26 mouse cellular contexts compared by ENCODE assay signal in genomic region chr3:109962631-109963030, GRCm38 (mm10).
DNase-seq lines count a peak whose midpoint lies in the region; ATAC-seq and TF ChIP-seq lines count a peak whose summit lies in the region.
"Had no signal": no experiment of that assay in that cellular context is flagged by ENCODE, and none has a peak within 500 bp of the region (broad histone marks: within the 10 kb centered on the region; RNA-seq: fewer than 3 reads in every experiment).

No protein-coding gene starts in this region.

- H3K9me3 ChIP-seq in kidney, embryonic 14.5 days (ENCODE audit: control insufficient read depth, low read length), result no peaks in the 10 kb centered on the region
- H3K9me3 ChIP-seq in midbrain, embryonic 11.5 days (ENCODE audit: control insufficient read depth, low read length), result no peaks in the 10 kb centered on the region
- no peaks in the 10 kb centered on the region for H3K9me3 ChIP-seq in midbrain, postnatal 0 days (ENCODE audit: low read length)
- H3K9me3 ChIP-seq in intestine, postnatal 0 days (ENCODE audit: control insufficient read depth), result no peaks in the 10 kb centered on the region
- no peaks in the 10 kb centered on the region for H3K9me3 ChIP-seq in embryonic facial prominence, embryonic 10.5 days
- H3K9me3 ChIP-seq: embryonic facial prominence, embryonic 12.5 days; forebrain, embryonic 13.5 days; forebrain, embryonic 15.5 days had no signal

- no peak overlapping the region for H3K9ac ChIP-seq in kidney, embryonic 14.5 days (ENCODE audit: low read depth, low read length)
- H3K9ac ChIP-seq in midbrain, embryonic 11.5 days (ENCODE audit: low read length), result no peak overlapping the region
- H3K9ac ChIP-seq in midbrain, postnatal 0 days (replicated peaks; ENCODE audit: low read length, poor library complexity, severe bottlenecking), result no peak overlapping the region
- no peak overlapping the region for H3K9ac ChIP-seq in intestine, postnatal 0 days (ENCODE audit: low read depth, low read length)
- H3K9ac ChIP-seq: embryonic facial prominence, embryonic 12.5 days; forebrain, embryonic 13.5 days; forebrain, embryonic 15.5 days had no signal

- no peaks in the 10 kb centered on the region for H3K27me3 ChIP-seq in kidney, adult 2 months (replicated peaks; ENCODE audit: control insufficient read depth, insufficient read depth, low read length)
- H3K27me3 ChIP-seq in kidney, embryonic 14.5 days (ENCODE audit: control insufficient read depth, insufficient read depth, low read length), result no peaks in the 10 kb centered on the region
- H3K27me3 ChIP-seq in midbrain, embryonic 11.5 days (ENCODE audit: control insufficient read depth, insufficient read depth, low read length), result no peaks in the 10 kb centered on the region
- H3K27me3 ChIP-seq in midbrain, postnatal 0 days (ENCODE audit: insufficient read depth, low read length), result no peaks in the 10 kb centered on the region
- no peaks in the 10 kb centered on the region for H3K27me3 ChIP-seq in intestine, postnatal 0 days (replicated peaks; ENCODE audit: control insufficient read depth, insufficient read depth, low read length)
- no peaks in the 10 kb centered on the region for H3K27me3 ChIP-seq in embryonic facial prominence, embryonic 10.5 days (replicated peaks; ENCODE audit: low read depth, poor library complexity, severe bottlenecking)
- H3K27me3 ChIP-seq: CH12.LX; embryonic facial prominence, embryonic 12.5 days; forebrain, embryonic 13.5 days; forebrain, embryonic 15.5 days; Patski had no signal

- no peak overlapping the region for H3K4me3 ChIP-seq in kidney, adult 2 months (ENCODE audit: insufficient read depth, low read depth, low read length)
- H3K4me3 ChIP-seq in kidney, embryonic 14.5 days (ENCODE audit: low read length), result no peak overlapping the region
- H3K4me3 ChIP-seq in midbrain, embryonic 11.5 days (ENCODE audit: low read depth, low read length), result no peak overlapping the region
- no peak overlapping the region for H3K4me3 ChIP-seq in midbrain, postnatal 0 days (ENCODE audit: low read depth, low read length)
- H3K4me3 ChIP-seq in intestine, postnatal 0 days (ENCODE audit: low read depth, low read length), result no peak overlapping the region
- H3K4me3 ChIP-seq in embryonic facial prominence, embryonic 10.5 days, result no peak overlapping the region
- H3K4me3 ChIP-seq: embryonic facial prominence, embryonic 12.5 days; forebrain, embryonic 13.5 days; forebrain, embryonic 15.5 days had no signal

- no peak for TF ChIP-seq POLR2A in kidney, adult 2 months (IDR thresholded peaks at IDR 0.05; ENCODE audit: low read depth, low read length)

- no peaks in the 10 kb centered on the region for H3K36me3 ChIP-seq in kidney, adult 2 months (ENCODE audit: control insufficient read depth, insufficient read depth, low read length)
- H3K36me3 ChIP-seq in kidney, embryonic 14.5 days (ENCODE audit: control insufficient read depth, insufficient read depth, low read length), result no peaks in the 10 kb centered on the region
- H3K36me3 ChIP-seq in midbrain, embryonic 11.5 days (ENCODE audit: control insufficient read depth, insufficient read depth, low read length), result no peaks in the 10 kb centered on the region
- no peaks in the 10 kb centered on the region for H3K36me3 ChIP-seq in midbrain, postnatal 0 days (ENCODE audit: insufficient read depth, low read length)
- H3K36me3 ChIP-seq in intestine, postnatal 0 days (ENCODE audit: control insufficient read depth, insufficient read depth), result no peaks in the 10 kb centered on the region
- H3K36me3 ChIP-seq in embryonic facial prominence, embryonic 10.5 days (replicated peaks), result no peaks in the 10 kb centered on the region
- H3K36me3 ChIP-seq: embryonic facial prominence, embryonic 12.5 days; forebrain, embryonic 15.5 days; G1E had no signal

- H3K4me2 ChIP-seq in kidney, embryonic 14.5 days (replicated peaks; ENCODE audit: low read depth, low read length), result no peak overlapping the region
- no peak overlapping the region for H3K4me2 ChIP-seq in midbrain, embryonic 11.5 days
- H3K4me2 ChIP-seq in midbrain, postnatal 0 days (ENCODE audit: low read depth, low read length, poor library complexity, severe bottlenecking), result no peak overlapping the region
- no peak overlapping the region for H3K4me2 ChIP-seq in intestine, postnatal 0 days (replicated peaks; ENCODE audit: low read depth)
- H3K4me2 ChIP-seq: embryonic facial prominence, embryonic 12.5 days; forebrain, embryonic 13.5 days; forebrain, embryonic 15.5 days had no signal

- WGBS in kidney, adult 2 months, result 59% methylated on average over 2 of the region's 2 CpGs
- WGBS in kidney, embryonic 14.5 days, result 87% methylated on average over 2 of the region's 2 CpGs
- WGBS in midbrain, embryonic 11.5 days, result 58% methylated on average over 2 of the region's 2 CpGs
- 76% methylated on average over 2 of the region's 2 CpGs for WGBS in midbrain, postnatal 0 days
- 50% methylated on average over 2 of the region's 2 CpGs for WGBS in intestine, postnatal 0 days
- 67% methylated on average over 2 of the region's 2 CpGs for WGBS in embryonic facial prominence, embryonic 10.5 days

- no peak for ATAC-seq in kidney, embryonic 14.5 days (ENCODE audit: low FRiP score, low TSS enrichment)
- ATAC-seq in midbrain, embryonic 11.5 days (ENCODE audit: low FRiP score), result no peak
- ATAC-seq in midbrain, postnatal 0 days (ENCODE audit: low FRiP score), result no peak
- ATAC-seq in intestine, postnatal 0 days, result peak; percentile 94
- ATAC-seq: activated CD4-positive, CD25-positive, alpha-beta regulatory T cell, adult 4 months; CD4-positive, CD25-positive, alpha-beta regulatory T cell, adult 4 months; forebrain, embryonic 13.5 days; forebrain, embryonic 15.5 days; Patski had no signal

- no peaks in the 10 kb centered on the region for H3K4me1 ChIP-seq in kidney, adult 2 months (ENCODE audit: control insufficient read depth, insufficient read depth, low read length)
- H3K4me1 ChIP-seq in kidney, embryonic 14.5 days (ENCODE audit: control insufficient read depth, insufficient read depth, low read length), result no peaks in the 10 kb centered on the region
- H3K4me1 ChIP-seq in midbrain, embryonic 11.5 days (ENCODE audit: control insufficient read depth, insufficient read depth, low read length), result no peaks in the 10 kb centered on the region
- H3K4me1 ChIP-seq in midbrain, postnatal 0 days (ENCODE audit: insufficient read depth, low read length), result no peaks in the 10 kb centered on the region
- H3K4me1 ChIP-seq in intestine, postnatal 0 days (replicated peaks; ENCODE audit: control insufficient read depth, insufficient read depth, low read length), result no peaks in the 10 kb centered on the region
- H3K4me1 ChIP-seq in embryonic facial prominence, embryonic 10.5 days, result no peaks in the 10 kb centered on the region
- H3K4me1 ChIP-seq: embryonic facial prominence, embryonic 12.5 days; forebrain, embryonic 13.5 days; forebrain, embryonic 15.5 days had no signal

- TF ChIP-seq CTCF in kidney, adult 2 months (conservative IDR thresholded peaks at IDR 0.05; ENCODE audit: insufficient read depth, insufficient read length, low read depth, low read length), result no peak
- TF ChIP-seq CTCF in midbrain, postnatal 0 days (IDR thresholded peaks at IDR 0.05), result no peak
- no peak for TF ChIP-seq CTCF in intestine, postnatal 0 days (IDR thresholded peaks at IDR 0.05; ENCODE audit: low read depth)

- H3K27ac ChIP-seq in kidney, adult 2 months (ENCODE audit: insufficient read depth, low read depth, low read length), result no peak overlapping the region
- H3K27ac ChIP-seq in kidney, embryonic 14.5 days (ENCODE audit: low read depth, low read length), result no peak overlapping the region
- no peak overlapping the region for H3K27ac ChIP-seq in midbrain, embryonic 11.5 days (ENCODE audit: low read depth, low read length)
- no peak overlapping the region for H3K27ac ChIP-seq in midbrain, postnatal 0 days (ENCODE audit: low read depth, low read length)
- H3K27ac ChIP-seq in intestine, postnatal 0 days (ENCODE audit: low read depth, low read length), result peak overlapping the region; percentile 30; the same call in 1 of the 2 replicates
- no peak overlapping the region for H3K27ac ChIP-seq in embryonic facial prominence, embryonic 10.5 days (replicated peaks)
- H3K27ac ChIP-seq: embryonic facial prominence, embryonic 12.5 days; forebrain, embryonic 13.5 days; forebrain, embryonic 15.5 days had no signal

- peak; percentile 43 for DNase-seq in kidney, adult 2 months
- DNase-seq in kidney, postnatal 10 days, result no peak
- DNase-seq in kidney, adult 9 months, result peak; percentile 22
- DNase-seq in midbrain, embryonic 11.5 days (ENCODE audit: low spot score, missing footprints), result peak; percentile 82
- DNase-seq in midbrain, postnatal 0 days (ENCODE audit: low spot score), result no peak
- DNase-seq in embryonic facial prominence, embryonic 10.5 days (ENCODE audit: low spot score), result no peak
- DNase-seq: adrenal gland, adult 8-10 months; adrenal gland, postnatal 14 days; adrenal gland, postnatal 36 days; B cell, adult 2 months; cerebellum, adult 18-20 months; cerebellum, adult 8-10 months; cerebellum, adult 9-11 months; cerebellum, postnatal 14 days; cerebellum, postnatal 36 days; embryo, embryonic 11 days had no signal

Comparison
In these comparisons a context has a peak if more than half of its experiments do, and no peak if none do; other contexts are left out.
1. DNase-seq: peak in kidney, adult 2 months (single experiment), kidney, adult 9 months (single experiment) and midbrain, embryonic 11.5 days (single experiment); none in kidney, postnatal 10 days (single experiment), midbrain, postnatal 0 days (single experiment) and embryonic facial prominence, embryonic 10.5 days (single experiment).